Mouse (Mus musculus): Measurements from ENCODE around the gene Spryd4. TPM values are rescaled to one million over a fixed set of nuclear protein-coding genes. Genes with fewer than 3 reads are reported as not detected.
"Not testable (repeated sequence)": the region's sequence is repeated elsewhere in the genome, so short reads cannot be mapped to it uniquely, and the experiment has no call there.

The Spryd4 gene
- polyA plus RNA-seq, 1 experiment from 2014 or later, result 25.5 TPM

- H3K4me1 ChIP-seq, result no peaks in the 10 kb centered on the region
- no peak overlapping the region for H3K9ac ChIP-seq (replicated peaks)
- no peak for ATAC-seq (ENCODE audit: low FRiP score)
- no peak overlapping the region for H3K27ac ChIP-seq (replicated peaks)
- WGBS, result 94% methylated on average over 15 of the region's 15 CpGs
- no peak overlapping the region for H3K4me2 ChIP-seq
- peaks cover 6% of the 10 kb centered on the region; the same call in 1 of the 2 replicates for H3K36me3 ChIP-seq
- H3K27me3 ChIP-seq (replicated peaks), result no peaks in the 10 kb centered on the region
- no peaks in the 10 kb centered on the region for H3K9me3 ChIP-seq (replicated peaks)
- no peak overlapping the region for H3K4me3 ChIP-seq (replicated peaks)
These were observed 6.7 kb downstream of the Spryd4 start for GRCm38 (mm10) chr10:128204941-128205340.

GRCm38 (mm10) chr10:128201856-128202255 lies 9.8 kb downstream of the Spryd4 start:
- no peak overlapping the region for H3K27ac ChIP-seq (replicated peaks)
- H3K4me1 ChIP-seq, result no peaks in the 10 kb centered on the region
- peaks cover 6% of the 10 kb centered on the region; the same call in 1 of the 2 replicates for H3K36me3 ChIP-seq
- no peak overlapping the region for H3K4me3 ChIP-seq (replicated peaks)
- H3K27me3 ChIP-seq (replicated peaks), result no peaks in the 10 kb centered on the region; the same call in 1 of the 2 replicates
- ATAC-seq (ENCODE audit: low FRiP score), result no peak
- no peak overlapping the region for H3K9ac ChIP-seq (replicated peaks)
- WGBS, result 84% methylated on average over 6 of the region's 6 CpGs
- H3K9me3 ChIP-seq (replicated peaks), result no peaks in the 10 kb centered on the region
- no peak overlapping the region for H3K4me2 ChIP-seq

DNA sequence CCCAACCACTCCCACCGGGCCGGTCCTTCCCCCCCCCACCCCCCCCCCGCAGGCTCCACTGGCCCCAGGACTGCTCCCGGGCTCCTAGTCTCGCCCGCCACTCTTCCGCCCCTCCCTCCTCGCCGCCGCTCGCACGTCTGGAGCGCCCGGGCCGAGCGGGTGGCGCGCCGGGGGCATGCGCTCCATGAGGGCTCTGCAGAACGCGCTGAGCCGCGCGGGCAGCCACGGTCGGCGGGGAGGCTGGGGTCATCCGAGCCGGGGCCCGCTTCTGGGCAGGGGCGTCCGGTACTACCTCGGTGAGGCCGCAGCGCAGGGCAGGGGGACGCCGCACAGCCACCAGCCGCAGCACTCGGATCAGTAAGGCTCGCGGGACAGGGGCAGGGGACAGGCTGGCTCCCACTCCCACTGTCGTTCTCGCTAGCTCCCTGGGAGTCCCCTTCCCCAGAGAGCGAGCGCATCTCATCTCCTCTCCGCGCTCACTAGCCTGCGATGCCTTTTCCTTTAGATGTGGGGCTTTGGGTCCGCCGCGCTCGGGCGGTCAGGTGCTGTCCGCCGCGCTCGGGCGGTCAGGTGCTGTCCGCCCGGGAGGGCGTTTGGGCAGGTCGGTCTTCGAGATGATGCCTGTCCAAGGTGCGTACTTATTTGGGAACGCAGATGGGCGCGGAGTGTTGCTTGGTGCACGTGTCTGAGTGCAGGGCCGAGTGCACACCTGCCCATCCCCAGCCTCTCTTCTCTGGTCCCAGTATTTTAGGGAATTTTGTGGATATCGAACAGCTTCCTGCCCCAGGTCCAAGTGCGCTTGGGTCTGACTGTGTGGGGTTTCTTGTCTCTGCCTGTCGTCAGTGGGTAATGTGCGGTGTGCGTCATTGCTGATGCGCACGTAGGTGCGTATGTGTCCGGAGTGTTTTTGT lies 16.8 kb downstream of the Spryd4 start:
- H3K9ac ChIP-seq (replicated peaks), result peak overlapping the region; percentile 70
- no peaks in the 10 kb centered on the region for H3K9me3 ChIP-seq (replicated peaks)
- H3K4me2 ChIP-seq, result peak overlapping the region; percentile 99
- peaks cover 11% of the 10 kb centered on the region for H3K27me3 ChIP-seq (replicated peaks)
- H3K27ac ChIP-seq (replicated peaks), result peak overlapping the region; percentile 45; the same call in 1 of the 2 replicates
- peak; percentile 93 for ATAC-seq (ENCODE audit: low FRiP score)
- H3K4me3 ChIP-seq (replicated peaks), result peak overlapping the region; percentile 78
- under 1% methylated on average over 72 of the region's 79 CpGs for WGBS
- H3K4me1 ChIP-seq, result peaks cover 13% of the 10 kb centered on the region
- H3K36me3 ChIP-seq, result no peaks in the 10 kb centered on the region

GRCm38 (mm10) chr10:128194024-128194550 lies 17.5 kb downstream of the Spryd4 start, which contains the start of gene Gls2:
Gls2 (plus strand) TSS chr10:128194457.
- Histone ChIP-seq H3K27ac (replicated peaks) (peak within 1 kb of the TSS; percentile 73), H3K4me1 (peaks cover 13% of the 10 kb centered on the region)
- WGBS, result under 1% methylated on average over 46 of the region's 46 CpGs

GRCm38 (mm10) chr10:128193113-128193512 lies 18.5 kb downstream of the Spryd4 start:
- no peak overlapping the region for H3K27ac ChIP-seq (replicated peaks)

More at GRCm38 (mm10) chr10:128194024-128194550, 17.5 kb downstream of the Spryd4 start, which contains the start of gene Gls2:
- ATAC-seq (ENCODE audit: low FRiP score), result peak; percentile 98
- H3K9me3 ChIP-seq (replicated peaks), result no peaks in the 10 kb centered on the region
- peaks cover 11% of the 10 kb centered on the region for H3K27me3 ChIP-seq (replicated peaks)
- H3K4me3 ChIP-seq (replicated peaks), result peak within 1 kb of the TSS; percentile 78
- H3K36me3 ChIP-seq, result no peaks in the 10 kb centered on the region
- peak within 1 kb of the TSS; percentile 99 for H3K4me2 ChIP-seq
- H3K9ac ChIP-seq (replicated peaks), result peak within 1 kb of the TSS; percentile 70

DNA sequence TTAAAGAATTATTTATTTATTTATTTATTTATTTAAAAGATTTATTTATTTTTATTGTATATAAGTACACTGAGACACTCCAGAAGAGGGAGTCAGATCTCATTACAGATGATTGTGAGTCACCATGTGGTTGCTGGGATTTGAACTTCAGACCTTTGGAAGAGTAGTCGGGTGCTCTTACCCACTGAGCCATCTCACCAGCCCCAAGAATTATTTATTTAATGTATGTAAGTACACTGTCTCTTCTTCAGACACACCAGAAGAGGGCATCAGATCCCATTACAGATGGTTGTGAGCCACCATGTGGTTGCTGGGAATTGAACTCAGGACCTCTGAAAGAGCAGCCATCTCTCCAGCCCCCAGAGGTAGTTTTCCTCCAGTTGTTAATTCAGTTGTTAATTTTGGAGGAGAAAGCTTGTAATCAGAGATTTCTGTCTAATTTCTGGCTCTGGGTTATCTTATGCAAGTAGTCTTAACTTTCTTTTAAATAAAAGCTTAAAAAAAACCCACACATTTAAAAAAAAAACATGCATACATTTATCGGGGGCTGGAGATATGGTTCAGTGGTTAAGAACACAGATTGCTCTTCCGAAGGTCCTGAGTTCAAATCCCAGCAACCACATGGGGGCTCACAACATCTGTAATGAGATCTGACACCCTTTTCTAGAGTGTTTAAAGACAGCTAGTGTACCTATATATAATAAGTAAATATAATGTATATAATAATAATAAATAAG lies 19.4 kb downstream of the Spryd4 start:
- H3K4me3 ChIP-seq (replicated peaks); H3K9me3 ChIP-seq (replicated peaks); H3K9ac ChIP-seq (replicated peaks); H3K27ac ChIP-seq (replicated peaks); H3K36me3 ChIP-seq; ATAC-seq (ENCODE audit: low FRiP score); H3K4me2 ChIP-seq: not testable (repeated sequence)
- 88% methylated on average over 3 of the region's 3 CpGs for WGBS
- H3K4me1 ChIP-seq, result peaks cover 13% of the 10 kb centered on the region
- H3K27me3 ChIP-seq (replicated peaks), result peaks cover 11% of the 10 kb centered on the region

More at GRCm38 (mm10) chr10:128193113-128193512, 18.5 kb downstream of the Spryd4 start:
- Histone ChIP-seq H3K36me3 (no peaks in the 10 kb centered on the region), H3K9ac (replicated peaks) (no peak overlapping the region), H3K4me1 (peaks cover 13% of the 10 kb centered on the region), H3K4me2 (no peak overlapping the region), H3K9me3 (replicated peaks) (no peaks in the 10 kb centered on the region), H3K27me3 (replicated peaks) (peaks cover 11% of the 10 kb centered on the region), H3K4me3 (replicated peaks) (no peak overlapping the region)
- no peak for ATAC-seq (ENCODE audit: low FRiP score)
- WGBS, result 95% methylated on average over 6 of the region's 6 CpGs

DNA sequence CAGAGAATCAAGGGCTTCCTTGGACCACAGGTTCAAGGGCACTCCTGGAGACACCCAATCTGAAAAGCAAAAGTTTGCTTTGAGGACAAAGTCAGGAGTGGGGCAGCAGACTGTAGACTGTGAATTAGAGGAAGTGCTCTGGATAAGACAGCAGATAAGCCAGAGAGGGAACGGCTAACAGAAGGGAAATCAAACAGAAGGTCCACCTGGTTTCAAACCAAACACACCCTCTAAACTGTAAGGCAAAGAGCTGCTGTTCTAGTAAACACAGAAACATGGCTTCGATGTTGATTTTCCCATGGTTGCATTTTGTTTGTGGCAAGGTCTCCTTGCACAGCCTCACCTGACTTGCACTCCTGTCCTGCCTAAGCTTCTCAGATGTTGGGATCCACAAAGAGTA lies 20.1 kb downstream of the Spryd4 start:
- Histone ChIP-seq H3K9me3 (replicated peaks) (no peaks in the 10 kb centered on the region), H3K4me2 (no peak overlapping the region), H3K36me3 (no peaks in the 10 kb centered on the region), H3K27ac (replicated peaks) (no peak overlapping the region), H3K9ac (replicated peaks) (no peak overlapping the region), H3K4me3 (replicated peaks) (no peak overlapping the region), H3K27me3 (replicated peaks) (peaks cover 11% of the 10 kb centered on the region), H3K4me1 (peaks cover 13% of the 10 kb centered on the region)
- no peak for ATAC-seq (ENCODE audit: low FRiP score)
- 79% methylated on average over 2 of the region's 2 CpGs for WGBS

GRCm38 (mm10) chr10:128188242-128188877 lies 23.2 kb downstream of the Spryd4 start:
- no peaks in the 10 kb centered on the region for H3K9me3 ChIP-seq (replicated peaks)
- H3K36me3 ChIP-seq, result no peaks in the 10 kb centered on the region
- no peaks in the 10 kb centered on the region for H3K27me3 ChIP-seq (replicated peaks)
- H3K4me2 ChIP-seq, result peak overlapping the region; percentile 15; the same call in 1 of the 2 replicates
- no peak overlapping the region for H3K27ac ChIP-seq (replicated peaks)
- no peak overlapping the region for H3K9ac ChIP-seq (replicated peaks)
- ATAC-seq (ENCODE audit: low FRiP score), result no peak
- no peak overlapping the region for H3K4me3 ChIP-seq (replicated peaks)
- WGBS, result 39% methylated on average over 2 of the region's 2 CpGs
- no peaks in the 10 kb centered on the region for H3K4me1 ChIP-seq

DNA sequence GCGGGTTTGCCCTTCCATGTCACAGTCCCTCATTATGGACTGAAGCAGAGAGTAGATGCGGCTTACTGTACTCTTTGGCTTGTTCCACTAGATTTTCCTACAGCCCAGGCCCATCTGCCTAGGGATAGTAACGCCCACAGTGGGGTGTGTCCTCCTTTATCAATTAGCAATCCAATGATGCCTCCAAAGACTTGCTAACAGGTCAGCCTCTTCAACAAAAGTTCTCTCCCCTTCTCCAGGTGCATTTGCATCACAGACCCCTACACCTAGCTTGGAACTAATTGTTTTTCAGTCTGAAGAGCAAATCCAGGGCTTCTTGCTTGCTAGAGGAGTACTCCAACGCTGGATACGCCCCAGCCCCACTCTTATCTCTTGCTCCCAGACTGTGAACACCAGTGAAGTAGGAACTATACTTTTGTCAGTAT lies 24.4 kb downstream of the Spryd4 start:
- Histone ChIP-seq H3K4me1 (no peaks in the 10 kb centered on the region), H3K9me3 (replicated peaks) (no peaks in the 10 kb centered on the region), H3K27me3 (replicated peaks) (no peaks in the 10 kb centered on the region), H3K9ac (replicated peaks) (no peak overlapping the region), H3K4me3 (replicated peaks) (no peak overlapping the region), H3K4me2 (no peak overlapping the region), H3K36me3 (no peaks in the 10 kb centered on the region), H3K27ac (replicated peaks) (no peak overlapping the region)
- 74% methylated on average over 5 of the region's 5 CpGs for WGBS
- no peak for ATAC-seq (ENCODE audit: low FRiP score)

DNA sequence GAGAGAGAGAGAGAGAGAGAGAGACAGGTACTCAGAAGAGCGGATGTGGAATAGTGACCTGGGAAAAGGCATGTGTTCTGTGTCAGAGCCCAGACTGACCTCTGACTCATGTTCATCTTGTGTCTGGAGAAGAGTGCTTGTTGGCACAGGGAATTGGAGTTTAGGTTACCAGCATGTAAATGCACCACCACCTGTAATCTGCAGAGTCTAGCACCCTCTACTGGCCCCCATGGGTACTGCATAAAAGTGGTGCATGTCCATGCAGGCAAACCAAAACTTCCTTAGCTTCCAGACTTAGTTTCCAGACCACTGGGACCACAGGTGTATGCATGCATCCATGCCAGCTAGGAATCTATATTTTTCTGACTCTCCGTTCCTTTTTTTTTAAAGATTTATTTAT lies 25.6 kb downstream of the Spryd4 start:
- ATAC-seq (ENCODE audit: low FRiP score), result no peak
- H3K4me2 ChIP-seq, result no peak overlapping the region
- H3K4me1 ChIP-seq, result no peaks in the 10 kb centered on the region
- H3K9me3 ChIP-seq (replicated peaks), result no peaks in the 10 kb centered on the region
- H3K27me3 ChIP-seq (replicated peaks), result no peaks in the 10 kb centered on the region
- H3K36me3 ChIP-seq, result no peaks in the 10 kb centered on the region
- no peak overlapping the region for H3K4me3 ChIP-seq (replicated peaks)
- no peak overlapping the region for H3K9ac ChIP-seq (replicated peaks)
- WGBS, result 54% methylated on average over 2 of the region's 2 CpGs
- H3K27ac ChIP-seq (replicated peaks), result no peak overlapping the region

DNA sequence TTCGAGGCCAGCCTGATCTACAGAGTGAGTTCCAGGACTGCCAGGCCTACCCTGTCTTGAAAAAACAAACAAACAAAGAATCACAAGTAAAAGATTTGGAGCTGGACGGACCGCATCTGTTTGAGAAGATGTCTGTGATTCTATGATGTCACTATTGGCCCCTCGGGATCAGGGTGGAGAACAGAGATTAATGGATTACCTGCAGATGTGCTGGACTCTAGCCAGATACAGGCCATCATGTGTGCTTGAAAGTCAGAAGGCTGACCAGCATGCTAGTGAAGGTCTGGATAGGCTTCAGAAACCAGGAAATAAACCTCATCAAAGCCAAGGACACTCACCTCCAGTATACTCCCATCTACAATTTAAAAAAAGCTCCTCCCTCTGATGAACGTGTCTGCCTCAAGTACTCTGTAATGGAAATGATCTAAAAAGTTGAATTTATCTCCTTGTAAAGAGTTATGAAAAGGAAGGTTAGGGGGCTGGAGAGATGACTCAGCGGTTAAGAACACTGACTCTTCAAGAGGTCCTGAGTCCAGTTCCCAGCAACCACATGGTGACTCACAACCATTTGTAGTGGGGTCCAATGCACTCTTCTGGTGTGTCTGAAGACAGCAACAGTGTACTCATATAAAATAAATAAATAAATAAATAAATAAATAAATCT lies 26.2 kb downstream of the Spryd4 start:
- H3K4me3 ChIP-seq (replicated peaks), result no peak overlapping the region
- no peaks in the 10 kb centered on the region for H3K36me3 ChIP-seq
- H3K27me3 ChIP-seq (replicated peaks), result no peaks in the 10 kb centered on the region
- no peak overlapping the region for H3K4me2 ChIP-seq
- H3K27ac ChIP-seq (replicated peaks), result no peak overlapping the region
- WGBS, result 74% methylated on average over 6 of the region's 6 CpGs
- no peaks in the 10 kb centered on the region for H3K9me3 ChIP-seq (replicated peaks)
- ATAC-seq (ENCODE audit: low FRiP score), result no peak
- no peaks in the 10 kb centered on the region for H3K4me1 ChIP-seq
- H3K9ac ChIP-seq (replicated peaks), result no peak overlapping the region

Measured in neural tube, embryonic 15.5 days (tissue).